Mouse (Mus musculus) neural tube, embryonic 14.5 days (tissue): Measurements from ENCODE around the gene Mpst. TPM values are rescaled to one million over a fixed set of nuclear protein-coding genes. Genes with fewer than 3 reads are reported as not detected.

Experiments
- ATAC-seq: fragments of 200-750 bp; cut with Nextera tagmentation; 2 replicates; pipeline ENCODE4 v1.8.0; 2017; ENCODE audit warnings: low read depth, mild to moderate bottlenecking, moderate TSS enrichment, moderate library complexity
- H3K27ac ChIP-seq: fragments of 300-500 bp; sonication (generic); 2 replicates; pipeline ENCODE4 v1.5.1; 2014; ENCODE audit warnings: low read depth, mild to moderate bottlenecking, control low read depth, low read length, moderate library complexity, mixed read lengths
- H3K27me3 ChIP-seq: fragments of 300-500 bp; sonication (generic); 2 replicates; pipeline ENCODE4 v1.6.1; 2014; ENCODE audit warnings: low read length; ENCODE audit not compliant: control insufficient read depth, insufficient read depth
- H3K36me3 ChIP-seq: fragments of 300-500 bp; sonication (generic); 2 replicates; pipeline ENCODE4 v1.6.1; 2014; ENCODE audit warnings: low read length, mixed read lengths; ENCODE audit not compliant: control insufficient read depth, insufficient read depth
- H3K4me1 ChIP-seq: fragments of 300-500 bp; sonication (generic); 2 replicates; pipeline ENCODE4 v1.6.1; 2014; ENCODE audit warnings: low read length; ENCODE audit not compliant: control insufficient read depth, insufficient read depth
- H3K4me2 ChIP-seq: fragments of 300-500 bp; sonication (generic); 2 replicates; pipeline ENCODE4 v1.6.1; 2014; ENCODE audit warnings: mild to moderate bottlenecking, low read depth, low read length, control low read depth
- H3K4me3 ChIP-seq: fragments of 300-500 bp; sonication (generic); 2 replicates; pipeline ENCODE4 v1.5.1; 2014; ENCODE audit warnings: low read depth, low read length, control low read depth, mixed read lengths
- H3K9ac ChIP-seq: fragments of 300-500 bp; sonication (generic); replicated peaks from 2 replicates; pipeline ENCODE4 v1.6.1; 2014; ENCODE audit warnings: low read depth, mild to moderate bottlenecking, control low read depth, low read length, mixed read lengths
- H3K9me3 ChIP-seq: fragments of 300-500 bp; sonication (generic); 2 replicates; pipeline ENCODE4 v1.6.1; 2016; ENCODE audit warnings: low read length; ENCODE audit not compliant: control insufficient read depth
- WGBS: fragments of 180-500 bp; shearing (Covaris S2); extraction: QIAGEN DNeasy Blood & Tissue Kit; methylation state at CpG from one replicate; pipeline ENCODE4 v1.1.7; 2014; 5-methylcytosine and 5-hydroxymethylcytosine counted together
- polyA plus RNA-seq: library from polyadenylated mRNA; unstranded; fragments of >200 nt; fragmentation: Nextera tagmentation; extraction: Ambion mirVana; gene quantifications from 2 replicates; pipeline ENCODE4 v1.2.1, GENCODE M21; 2014

Gene Mpst
- polyA plus RNA-seq, 1 experiment from 2014 or later, result 4.2 TPM

DNA sequence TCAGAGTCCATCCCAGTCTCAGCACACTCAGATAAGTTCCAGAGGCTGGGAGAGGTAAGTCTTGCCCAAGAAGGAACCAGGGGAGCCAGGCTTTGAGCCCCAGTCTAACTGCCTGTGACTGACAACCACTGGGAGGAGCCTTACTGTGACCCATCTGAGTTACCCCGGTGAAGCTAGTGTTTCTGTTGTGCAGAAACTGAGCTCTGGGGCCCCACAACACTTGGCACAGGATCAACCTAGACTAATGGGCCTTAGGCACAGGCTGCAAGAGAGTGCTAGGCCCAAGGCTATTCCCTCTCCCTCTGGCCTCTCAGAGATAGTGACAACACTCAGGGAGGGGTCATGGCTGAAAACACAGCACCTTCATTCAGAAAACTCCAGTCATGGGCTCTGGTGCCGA, 45.0 kb downstream of the Mpst start:
- H3K9ac ChIP-seq, result no peak overlapping the region
- no peaks in the 10 kb centered on the region for H3K9me3 ChIP-seq
- ATAC-seq, result no peak
- H3K36me3 ChIP-seq, result no peaks in the 10 kb centered on the region
- H3K27ac ChIP-seq, result no peak overlapping the region
- no peak overlapping the region for H3K4me2 ChIP-seq
- H3K4me1 ChIP-seq, result 0 out of 2 replicates have a peak, but pooled peaks cover 2% of the 10 kb centered on the region
- 77% methylated on average over 2 of the region's 2 CpGs for WGBS
- H3K4me3 ChIP-seq, result no peak overlapping the region
- H3K27me3 ChIP-seq, result no peaks in the 10 kb centered on the region

DNA sequence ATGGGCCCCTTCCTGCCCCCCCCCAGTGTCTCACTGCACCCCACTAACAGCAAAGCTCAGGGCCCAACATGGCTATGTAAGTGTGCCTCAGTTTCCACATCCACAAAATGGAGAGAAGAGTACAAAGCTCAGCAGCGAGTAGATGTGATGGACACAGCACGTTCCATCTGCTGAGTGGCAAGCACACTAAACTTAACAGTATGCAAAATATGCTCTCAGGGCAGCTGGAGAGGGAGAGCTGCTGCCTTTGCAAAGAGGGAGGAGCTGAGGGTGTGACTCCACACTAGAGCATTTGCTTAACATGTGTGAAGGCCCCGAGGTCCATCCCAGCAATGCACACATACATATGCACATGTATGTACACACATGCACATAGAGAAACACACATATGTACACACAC, 46.7 kb downstream of the Mpst start:
- no peak overlapping the region for H3K27ac ChIP-seq
- no peak overlapping the region for H3K9ac ChIP-seq
- H3K4me3 ChIP-seq, result no peak overlapping the region
- no peaks in the 10 kb centered on the region for H3K9me3 ChIP-seq
- H3K36me3 ChIP-seq, result no peaks in the 10 kb centered on the region
- no peak overlapping the region for H3K4me2 ChIP-seq
- ATAC-seq, result no peak
- 74% methylated on average over 3 of the region's 3 CpGs for WGBS
- no peaks in the 10 kb centered on the region for H3K27me3 ChIP-seq
- 0 out of 2 replicates have a peak, but pooled peaks cover 2% of the 10 kb centered on the region for H3K4me1 ChIP-seq

GRCm38 (mm10) chr15:78455168-78455567, 49.0 kb downstream of the Mpst start:
- ATAC-seq, result no peak
- H3K27ac ChIP-seq, result no peak overlapping the region
- H3K36me3 ChIP-seq, result no peaks in the 10 kb centered on the region
- H3K9me3 ChIP-seq, result no peaks in the 10 kb centered on the region
- no peaks in the 10 kb centered on the region for H3K4me1 ChIP-seq
- no peak overlapping the region for H3K4me3 ChIP-seq
- H3K4me2 ChIP-seq, result no peak overlapping the region
- no peak overlapping the region for H3K9ac ChIP-seq
- WGBS, result 87% methylated on average over 4 of the region's 4 CpGs
- H3K27me3 ChIP-seq, result no peaks in the 10 kb centered on the region

- H3K9ac ChIP-seq, result no peak overlapping the region
- no peaks in the 10 kb centered on the region for H3K27me3 ChIP-seq
- ATAC-seq, result no peak
- H3K27ac ChIP-seq, result no peak overlapping the region
- H3K4me1 ChIP-seq, result no peaks in the 10 kb centered on the region
- no peak overlapping the region for H3K4me2 ChIP-seq
- no peaks in the 10 kb centered on the region for H3K9me3 ChIP-seq
- no peak overlapping the region for H3K4me3 ChIP-seq
- no peaks in the 10 kb centered on the region for H3K36me3 ChIP-seq
- WGBS, result 55% methylated on average over 7 of the region's 7 CpGs
Measured at GRCm38 (mm10) chr15:78456051-78456450, 49.8 kb downstream of the Mpst start.

DNA sequence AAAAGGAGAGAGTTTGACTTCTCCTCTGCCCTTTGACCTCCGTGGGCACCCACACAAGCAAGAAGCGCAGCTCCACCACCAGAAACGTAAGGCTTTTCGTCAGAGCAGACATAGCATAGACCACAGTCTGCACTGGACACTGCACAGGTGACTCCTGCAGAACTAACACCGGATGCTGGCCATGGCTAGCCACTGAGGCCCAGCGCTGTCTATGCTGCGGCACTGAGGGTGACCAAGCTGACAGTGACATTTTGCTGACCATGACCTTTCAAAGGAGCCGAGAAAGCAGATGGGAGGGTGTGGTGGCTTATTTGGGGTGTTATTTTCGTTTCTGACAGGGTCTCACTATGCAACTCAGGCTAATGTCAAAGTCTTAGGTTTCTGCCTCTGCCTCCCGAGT, 51.0 kb downstream of the Mpst start:
- H3K9me3 ChIP-seq, result no peaks in the 10 kb centered on the region
- H3K27ac ChIP-seq, result no peak overlapping the region
- no peaks in the 10 kb centered on the region for H3K27me3 ChIP-seq
- H3K9ac ChIP-seq, result no peak overlapping the region
- WGBS, result 79% methylated on average over 10 of the region's 10 CpGs
- no peaks in the 10 kb centered on the region for H3K4me1 ChIP-seq
- H3K36me3 ChIP-seq, result no peaks in the 10 kb centered on the region
- ATAC-seq, result no peak
- H3K4me3 ChIP-seq, result no peak overlapping the region
- H3K4me2 ChIP-seq, result no peak overlapping the region

GRCm38 (mm10) chr15:78462981-78463380, 56.8 kb downstream of the Mpst start:
- Histone ChIP-seq H3K27me3 (no peaks in the 10 kb centered on the region), H3K27ac (no peak overlapping the region), H3K9me3 (no peaks in the 10 kb centered on the region), H3K9ac (no peak overlapping the region), H3K4me3 (no peak overlapping the region), H3K4me1 (no peaks in the 10 kb centered on the region), H3K4me2 (no peak overlapping the region), H3K36me3 (no peaks in the 10 kb centered on the region)
- WGBS, result 78% methylated on average over 2 of the region's 2 CpGs
- no peak for ATAC-seq

Other genes with a start within 250 kb of the Mpst start
- 103 and 105 TPM in 2 replicates for gene Ift27, start 232.3 kb upstream of the Mpst start, polyA plus RNA-seq
- gene Pvalb, start 200.0 kb upstream of the Mpst start, polyA plus RNA-seq, result 0.56 and 5.2 TPM in 2 replicates
- gene Ncf4, start 161.6 kb upstream of the Mpst start, polyA plus RNA-seq, result 1.5 TPM in 2 replicates
- 0.09 and 0.11 TPM in 2 replicates for gene Csf2rb2, start 100.7 kb upstream of the Mpst start, polyA plus RNA-seq
- gene Csf2rb, start 80.7 kb upstream of the Mpst start, polyA plus RNA-seq, result 0.53 and 0.56 TPM in 2 replicates
- gene Tex33, start 10.5 kb upstream of the Mpst start, polyA plus RNA-seq, result not detected in 2 replicates
- gene Tst, start 509 bp upstream of the Mpst start, polyA plus RNA-seq, result 16.0 and 20.3 TPM in 2 replicates
- 141 and 157 TPM in 2 replicates for gene Kctd17, start 22.1 kb downstream of the Mpst start, polyA plus RNA-seq
- gene Tmprss6, start 62.2 kb downstream of the Mpst start, polyA plus RNA-seq, result 0.78 TPM in 1 of 2 replicates, not detected in the other
- 0.11 and 0.24 TPM in 2 replicates for gene Il2rb, start 88.9 kb downstream of the Mpst start, polyA plus RNA-seq
- 6.0 and 8.5 TPM in 2 replicates for gene C1qtnf6, start 125.0 kb downstream of the Mpst start, polyA plus RNA-seq
- gene Sstr3, start 138.3 kb downstream of the Mpst start, polyA plus RNA-seq, result 0.14 and 0.67 TPM in 2 replicates
- gene Rac2, start 166.4 kb downstream of the Mpst start, polyA plus RNA-seq, result 6.9 and 9.0 TPM in 2 replicates
- 2.0 and 3.7 TPM in 2 replicates for gene Cyth4, start 190.6 kb downstream of the Mpst start, polyA plus RNA-seq